Mouse (Mus musculus) frontal cortex, postnatal 14 days (tissue): ENCODE results near the gene Rab17.

Experiments used
- DNase-seq, 2 experiments: peaks; one replicate each; pipeline ENCODE4 v3.0.0; 2022; ENCODE audit warnings: low spot score in 2 of 2

Gene Rab17

DNA sequence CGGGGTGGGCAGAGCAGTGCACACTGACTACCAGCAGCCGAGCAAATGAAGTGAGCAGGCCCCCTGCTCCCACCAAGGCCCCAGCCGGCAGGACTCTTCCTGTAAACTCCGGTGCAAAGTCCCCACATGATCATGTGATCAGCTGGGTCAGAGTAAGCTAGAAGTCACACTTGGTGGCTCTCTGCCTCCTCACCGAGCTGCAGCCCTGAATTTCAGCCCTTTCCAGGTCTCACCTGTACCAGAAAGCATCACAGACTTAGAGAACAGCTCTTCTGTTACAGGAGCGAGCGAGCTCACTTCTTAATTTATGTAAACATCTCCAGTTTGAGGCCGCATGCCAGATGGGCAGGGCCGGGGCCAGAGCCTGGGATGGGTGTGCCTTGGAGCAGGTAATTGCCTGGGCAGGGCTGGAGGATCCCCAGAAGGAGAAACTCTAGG is at the start of gene Rab17:
Gene Rab17 (minus strand): TSS at position 315 of the 438 bp plus-strand sequence.
- no peak for DNase-seq

DNA sequence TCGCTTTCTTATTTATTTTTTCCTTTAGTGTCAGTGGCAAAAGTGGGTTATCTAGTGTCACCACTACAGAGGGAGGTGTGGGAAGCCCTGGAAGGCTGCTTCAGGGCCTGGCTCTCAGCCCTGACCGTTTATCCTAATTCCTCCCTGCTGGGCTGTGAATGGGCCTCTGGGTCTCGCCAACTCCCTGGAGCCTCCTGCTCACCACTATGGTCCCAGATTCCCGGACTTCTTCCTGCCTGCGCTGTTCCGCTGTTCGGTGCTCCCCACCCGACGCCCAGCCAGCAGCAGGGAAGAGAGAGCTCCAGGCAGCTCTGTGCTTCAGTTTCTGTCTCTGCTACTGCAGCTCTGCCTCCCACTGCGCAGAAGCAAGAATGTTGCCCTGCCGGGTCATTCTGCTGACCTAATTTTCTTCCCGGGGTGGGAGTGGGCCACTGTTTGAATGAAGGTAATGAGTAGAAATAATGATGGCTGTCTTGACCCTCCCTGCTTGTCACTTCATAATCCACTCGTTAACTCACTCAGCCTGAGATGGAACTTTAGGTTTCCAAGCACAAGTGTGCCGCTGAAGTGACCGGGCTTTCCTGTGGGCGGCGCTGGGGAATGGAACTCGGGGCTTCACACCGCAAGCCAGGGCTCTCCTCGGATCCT is 47.8 kb upstream of the Rab17 start:
- peak in 1 of 2 experiments; percentile 8 for DNase-seq

DNA sequence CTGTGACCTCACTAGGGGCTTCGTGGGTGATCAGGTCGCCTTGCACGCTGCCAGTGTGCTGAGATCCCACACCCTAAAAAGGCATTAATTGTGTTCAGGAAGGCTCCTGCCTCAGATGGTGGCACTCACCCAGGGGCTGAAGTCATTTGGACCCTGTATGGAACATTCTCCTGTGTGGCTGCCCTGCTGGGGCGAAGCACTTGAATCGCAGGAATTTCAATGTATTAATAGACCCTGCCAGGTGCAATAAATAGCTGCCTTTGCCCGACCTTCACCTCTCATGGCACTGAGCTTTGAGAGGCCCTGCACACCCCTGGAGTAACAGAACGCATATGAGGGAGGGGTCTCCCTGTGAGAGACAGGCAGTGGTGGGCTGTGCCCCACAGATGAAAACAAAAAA is 46.1 kb upstream of the Rab17 start:
- DNase-seq, result peak in 1 of 2 experiments; percentile 3

DNA sequence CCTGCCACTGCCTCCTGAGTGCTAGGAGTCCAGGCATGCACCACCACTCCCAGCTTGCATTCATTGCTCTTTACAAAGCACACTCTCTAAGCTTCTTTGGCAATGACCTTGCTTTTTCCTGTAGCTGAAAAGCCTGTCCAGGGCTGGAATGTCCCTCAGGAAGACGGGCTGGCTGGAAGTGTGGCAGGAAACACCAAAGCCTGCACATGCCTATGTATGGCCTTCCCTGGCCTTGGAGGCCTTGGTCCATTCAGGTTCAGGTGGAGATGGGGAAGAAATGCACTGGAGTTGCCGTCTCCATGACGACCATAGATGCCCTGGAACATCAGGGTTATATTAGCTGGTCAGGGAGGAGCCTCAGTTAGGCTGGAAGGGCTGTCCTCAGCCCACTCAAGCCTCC is 44.3 kb upstream of the Rab17 start:
- peak in 1 of 2 experiments; percentile 1 for DNase-seq

DNA sequence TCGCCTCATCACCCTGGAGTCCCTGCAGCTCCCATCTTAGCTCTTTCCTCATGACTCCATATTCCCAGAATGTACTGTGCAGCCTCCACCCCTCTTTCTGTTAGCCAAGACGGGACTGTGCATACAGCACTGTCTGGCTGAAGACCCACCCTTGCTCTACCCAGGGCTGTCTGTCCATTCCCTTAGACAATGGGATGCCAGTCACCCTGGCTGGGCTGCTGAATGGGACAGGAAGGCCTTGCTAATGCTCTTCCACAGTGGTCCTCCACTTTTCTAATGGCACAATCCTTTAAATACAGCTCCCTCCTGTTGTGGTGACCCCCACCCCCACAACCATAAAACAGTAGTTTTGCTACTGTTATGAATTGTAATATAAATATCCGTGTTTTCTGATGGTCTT is 41.9 kb upstream of the Rab17 start:
- DNase-seq, result peak in 1 of 2 experiments; percentile 3

DNA sequence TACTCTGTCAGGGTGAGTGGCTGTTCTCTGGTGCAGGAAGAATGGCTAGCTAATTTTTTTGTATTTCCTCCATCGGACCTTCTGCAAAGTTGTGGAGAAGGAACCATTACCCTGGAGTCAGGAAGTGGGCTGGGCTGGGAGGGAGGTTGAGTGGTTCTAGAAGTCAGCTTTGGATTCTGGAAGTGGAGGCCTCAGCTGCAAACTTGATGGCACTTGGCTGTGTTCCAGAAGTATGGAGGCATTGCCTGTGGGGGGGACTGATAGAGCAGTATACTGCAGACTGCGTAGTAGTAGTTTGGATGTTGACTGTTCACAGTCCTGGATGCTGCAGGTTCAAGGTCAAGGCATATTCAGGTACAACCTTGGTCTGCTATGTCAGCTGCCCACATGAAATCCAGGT is 41.3 kb upstream of the Rab17 start:
- peak in 1 of 2 experiments; percentile 2 for DNase-seq

DNA sequence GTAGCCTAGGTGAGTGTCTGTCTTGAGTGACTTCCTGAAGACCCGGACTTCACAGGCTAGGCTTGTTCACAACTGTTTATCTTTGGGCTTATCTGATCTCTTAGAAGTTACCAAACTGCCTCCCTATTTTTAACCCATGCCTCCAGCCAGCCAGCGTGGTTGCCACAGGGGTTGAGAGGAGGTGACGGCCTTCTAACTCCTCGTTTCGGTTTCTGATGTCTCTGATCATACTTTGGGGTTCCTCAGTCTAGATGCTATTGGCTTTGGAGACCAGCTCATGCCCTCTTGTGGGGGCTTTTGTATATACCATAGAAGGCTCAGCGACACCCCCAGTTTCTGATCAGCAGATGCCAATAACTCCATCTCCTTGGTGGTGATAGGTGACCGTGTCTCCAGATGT is 40.8 kb upstream of the Rab17 start:
- no peak for DNase-seq

DNA sequence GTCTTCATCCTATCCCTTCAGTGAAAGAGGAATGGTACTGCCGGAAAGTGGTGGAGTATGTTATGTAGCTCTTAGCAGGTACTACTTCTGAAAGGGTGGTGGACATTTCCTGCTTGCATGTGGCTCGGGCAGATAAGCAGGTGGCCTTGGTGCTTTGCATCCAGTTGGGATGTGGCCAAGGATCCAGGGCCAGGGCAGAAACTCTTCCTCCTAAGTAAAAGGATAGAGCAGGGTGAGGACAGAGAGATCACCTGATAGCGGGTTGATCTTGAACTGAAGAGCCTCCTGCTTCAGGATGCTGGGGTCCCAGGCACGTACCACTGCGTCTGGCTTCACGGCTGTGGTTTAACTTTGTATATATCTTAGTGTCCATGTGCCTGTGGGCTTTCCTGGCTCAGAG is 39.8 kb upstream of the Rab17 start:
- DNase-seq, result peak in 1 of 2 experiments; percentile 2

DNA sequence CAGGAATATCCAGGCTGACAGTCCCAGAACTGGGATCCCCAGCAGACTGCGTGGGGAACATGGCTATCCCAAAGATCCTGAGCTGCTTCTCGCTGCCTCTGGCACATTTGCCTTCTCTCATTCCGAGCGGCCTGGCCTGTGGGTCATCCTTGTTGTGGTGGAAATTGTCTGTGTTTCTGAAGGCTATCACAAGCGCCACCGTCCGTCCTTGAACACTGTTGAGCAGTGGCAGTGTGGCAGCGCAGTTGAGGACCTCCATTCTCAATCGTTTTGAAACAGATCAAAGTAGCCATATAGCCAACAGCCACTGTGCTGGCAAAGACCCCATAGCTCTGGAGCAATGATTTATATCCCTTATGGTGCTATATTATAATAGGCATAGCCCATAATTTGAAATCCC is 39.3 kb upstream of the Rab17 start:
- no peak for DNase-seq

DNA sequence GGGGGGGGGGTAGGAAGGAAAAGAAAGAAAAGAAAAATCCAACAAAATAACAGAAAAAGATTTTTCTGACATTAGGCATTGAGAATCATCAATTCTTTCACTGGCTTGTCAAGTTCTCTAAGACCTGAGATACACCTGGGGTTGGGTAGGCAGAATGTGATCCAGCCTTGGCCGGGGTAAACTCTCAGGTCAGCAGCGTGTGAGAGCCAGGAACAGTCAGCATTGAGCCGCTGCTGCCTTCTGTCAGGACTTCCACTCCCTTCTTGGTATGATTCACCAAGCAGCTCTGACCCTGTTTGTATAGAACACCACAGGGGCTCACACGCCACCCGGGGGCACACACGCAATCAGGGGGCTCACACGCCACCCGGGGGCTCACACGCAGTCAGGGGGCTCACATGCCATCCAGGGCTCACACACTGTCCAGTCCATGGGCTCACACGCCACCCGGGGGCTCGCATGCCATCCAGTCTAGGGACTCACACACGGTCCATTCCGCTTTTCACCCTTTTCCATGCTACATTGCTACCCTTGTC is 38.8 kb upstream of the Rab17 start:
- peak in 1 of 2 experiments; percentile 3 for DNase-seq

DNA sequence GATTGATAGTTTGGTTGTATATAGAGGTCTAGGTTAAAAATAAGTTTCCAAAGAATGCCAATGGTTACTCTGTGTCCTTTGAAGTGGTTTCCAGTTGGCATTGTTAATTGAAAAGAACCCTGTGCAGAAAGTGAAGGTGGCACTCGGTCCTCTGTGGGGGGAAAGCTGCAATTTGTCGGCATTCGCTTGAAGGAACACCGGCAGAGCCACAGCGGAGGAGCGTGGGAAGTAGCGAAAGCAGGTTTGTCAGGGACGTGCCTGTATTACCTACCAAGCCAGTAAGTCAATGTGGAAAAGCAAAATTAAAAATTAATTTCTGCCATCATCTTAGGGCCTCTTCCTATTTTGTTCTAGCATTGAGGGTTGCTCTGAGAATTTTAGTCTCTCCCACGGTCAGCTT is 37.2 kb upstream of the Rab17 start:
- DNase-seq, result peak in 1 of 2 experiments; percentile 1

DNA sequence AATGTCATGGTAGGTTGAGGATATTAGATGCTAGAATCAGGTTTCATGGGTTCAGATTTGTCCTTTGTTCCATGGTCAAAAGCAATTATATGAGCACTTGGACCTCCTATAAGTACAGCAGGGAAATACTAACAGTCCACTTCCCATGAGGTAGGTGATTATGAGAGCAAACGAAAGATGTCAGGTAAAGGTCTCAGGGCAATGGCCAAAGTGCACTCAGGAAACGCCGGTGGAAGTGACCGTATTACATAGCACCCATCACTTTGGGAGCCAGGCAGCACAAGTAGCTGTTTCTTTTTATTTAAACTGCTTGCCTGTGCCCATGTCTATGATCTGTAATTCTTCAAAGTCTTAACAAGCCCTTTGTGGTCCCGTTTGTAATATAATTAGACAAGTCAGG is 36.6 kb upstream of the Rab17 start:
- no peak for DNase-seq

DNA sequence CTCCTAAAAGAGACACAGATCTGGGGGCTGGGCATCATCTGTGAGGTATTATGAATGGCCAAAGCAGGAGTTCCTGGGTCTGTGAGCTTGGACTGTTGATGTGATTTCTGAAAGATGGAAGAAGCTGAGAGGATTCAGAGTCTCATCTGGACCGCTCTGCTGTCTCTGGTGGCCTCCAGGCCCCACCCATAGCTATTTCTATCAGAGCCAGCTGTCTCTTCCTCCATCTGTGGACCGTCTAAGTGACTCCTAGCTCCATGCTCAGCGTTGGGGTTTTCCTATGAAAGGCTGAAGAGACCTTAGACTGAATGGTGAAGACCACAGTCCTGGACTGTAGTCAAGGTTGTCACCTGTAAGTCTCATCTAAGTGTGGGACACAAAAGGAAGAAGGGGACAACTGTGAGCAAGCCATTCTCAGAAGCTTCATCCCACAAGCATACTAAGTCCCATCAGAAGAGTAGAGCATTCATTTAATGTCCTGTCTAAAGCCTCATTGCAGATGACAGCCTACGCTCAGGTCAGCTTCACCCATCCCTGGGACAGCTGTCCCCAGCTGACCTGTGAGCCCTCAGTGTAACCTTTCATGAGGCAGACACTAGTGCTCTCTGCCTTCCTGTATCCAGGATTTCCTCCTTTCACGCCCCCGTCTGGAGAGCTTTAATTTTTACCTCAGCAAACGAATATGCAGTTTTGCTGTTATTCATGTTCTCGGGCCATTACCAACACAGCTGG is 34.2 kb upstream of the Rab17 start:
- DNase-seq, result no peak

DNA sequence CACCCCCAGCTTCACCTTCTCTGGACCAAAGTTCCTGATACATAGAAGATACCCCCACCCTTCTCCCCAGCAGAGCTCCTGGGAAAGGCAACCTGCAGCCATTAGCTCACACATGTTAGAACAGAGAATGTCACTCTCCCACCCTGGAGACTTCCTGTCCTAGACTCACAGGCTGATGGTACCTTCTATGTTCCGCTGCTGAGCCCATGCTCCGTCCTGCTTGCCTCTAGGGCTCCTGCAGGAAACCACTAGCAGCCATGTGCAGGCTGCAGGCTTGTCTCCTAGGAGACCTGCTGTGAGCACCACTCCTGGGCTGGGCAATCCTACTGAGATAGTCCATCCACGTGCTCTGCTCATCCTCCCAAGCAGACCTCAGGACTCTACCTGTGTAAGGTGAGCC is 33.2 kb upstream of the Rab17 start:
- no peak for DNase-seq

DNA sequence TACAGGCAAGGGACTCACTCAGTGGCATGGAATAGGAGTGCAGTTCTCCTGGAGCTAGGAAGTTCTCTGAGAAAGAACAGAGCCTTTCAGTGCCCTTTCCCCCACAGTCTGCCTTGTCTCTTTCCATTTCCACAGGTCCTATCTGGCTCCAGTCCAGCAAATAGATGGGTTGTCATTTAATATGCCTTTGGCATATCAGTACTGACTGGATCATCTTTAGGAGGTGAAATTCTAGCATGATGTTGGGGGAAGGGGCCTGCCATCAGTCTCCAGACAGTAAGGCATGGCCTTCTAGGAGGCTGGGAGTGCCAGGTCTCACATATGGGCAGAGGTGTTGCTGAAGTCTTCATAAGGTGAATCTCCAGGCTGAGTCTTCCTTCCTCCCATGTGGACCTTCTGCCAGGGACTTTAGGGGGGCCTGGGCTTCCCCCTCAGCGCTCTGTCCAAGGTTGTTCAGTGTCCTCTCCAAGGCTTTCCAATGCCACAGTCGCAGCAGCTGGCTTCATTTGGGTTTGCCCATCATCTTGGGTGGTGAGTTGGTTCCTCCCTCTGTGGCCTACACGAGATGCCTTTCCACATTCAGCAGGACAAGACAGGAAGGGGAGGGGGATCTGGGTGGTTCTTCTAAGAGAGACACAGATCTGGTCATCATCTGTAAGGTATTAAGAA is 32.5 kb upstream of the Rab17 start:
- DNase-seq, result no peak

DNA sequence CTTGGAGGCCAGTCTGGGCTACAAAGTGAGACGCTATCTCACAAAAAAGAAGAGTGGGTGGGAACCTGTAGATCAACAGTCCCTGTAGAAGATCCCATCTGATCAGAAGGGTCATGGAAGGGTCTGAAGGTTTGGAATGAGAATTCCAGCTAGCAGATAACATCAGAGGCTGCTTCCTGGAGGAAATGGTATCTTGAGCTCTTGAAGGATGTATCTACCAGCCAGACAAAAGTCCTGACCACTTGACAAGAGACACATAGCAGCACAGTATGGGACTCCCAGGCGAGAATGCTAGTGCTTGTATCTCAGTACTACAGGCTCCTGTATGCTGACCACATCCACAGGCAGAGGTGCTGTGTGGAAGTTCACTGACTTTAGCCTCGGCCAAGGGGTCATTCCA is 31.6 kb upstream of the Rab17 start:
- peak in 1 of 2 experiments; percentile 3 for DNase-seq

DNA sequence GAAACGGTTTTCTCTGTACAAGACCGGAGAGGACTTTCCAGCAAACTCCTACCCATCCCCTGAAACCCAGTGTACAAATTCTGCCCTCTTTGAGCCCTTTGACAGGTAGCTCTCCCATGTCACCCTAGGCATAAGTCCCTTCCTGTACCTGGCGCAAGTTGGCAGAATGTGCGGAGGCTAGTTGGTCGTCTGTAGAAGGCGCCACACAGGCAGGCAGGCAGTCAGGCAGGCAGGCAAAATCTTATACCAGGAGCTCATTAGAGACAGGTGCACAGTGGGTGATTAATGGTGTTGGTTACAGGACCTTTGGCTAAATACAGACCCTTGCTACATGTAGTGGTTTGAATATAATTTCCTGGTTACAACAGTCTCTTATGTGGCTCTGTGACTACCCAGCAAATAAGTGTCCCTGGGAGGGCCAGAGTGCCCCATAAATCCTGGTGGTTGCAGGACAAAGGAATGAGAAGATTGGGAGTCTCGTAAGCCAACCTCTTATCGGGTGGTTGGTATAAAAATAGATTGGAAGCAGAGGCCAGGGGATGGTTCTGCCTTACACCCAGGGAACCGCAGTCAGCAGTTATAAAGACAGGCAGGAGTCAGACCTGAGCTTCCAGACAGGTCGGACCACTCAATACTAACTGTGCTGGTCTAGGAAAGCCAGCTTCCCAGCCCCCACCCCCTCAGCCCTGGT is 30.6 kb upstream of the Rab17 start:
- peak in 1 of 2 experiments; percentile 2 for DNase-seq

DNA sequence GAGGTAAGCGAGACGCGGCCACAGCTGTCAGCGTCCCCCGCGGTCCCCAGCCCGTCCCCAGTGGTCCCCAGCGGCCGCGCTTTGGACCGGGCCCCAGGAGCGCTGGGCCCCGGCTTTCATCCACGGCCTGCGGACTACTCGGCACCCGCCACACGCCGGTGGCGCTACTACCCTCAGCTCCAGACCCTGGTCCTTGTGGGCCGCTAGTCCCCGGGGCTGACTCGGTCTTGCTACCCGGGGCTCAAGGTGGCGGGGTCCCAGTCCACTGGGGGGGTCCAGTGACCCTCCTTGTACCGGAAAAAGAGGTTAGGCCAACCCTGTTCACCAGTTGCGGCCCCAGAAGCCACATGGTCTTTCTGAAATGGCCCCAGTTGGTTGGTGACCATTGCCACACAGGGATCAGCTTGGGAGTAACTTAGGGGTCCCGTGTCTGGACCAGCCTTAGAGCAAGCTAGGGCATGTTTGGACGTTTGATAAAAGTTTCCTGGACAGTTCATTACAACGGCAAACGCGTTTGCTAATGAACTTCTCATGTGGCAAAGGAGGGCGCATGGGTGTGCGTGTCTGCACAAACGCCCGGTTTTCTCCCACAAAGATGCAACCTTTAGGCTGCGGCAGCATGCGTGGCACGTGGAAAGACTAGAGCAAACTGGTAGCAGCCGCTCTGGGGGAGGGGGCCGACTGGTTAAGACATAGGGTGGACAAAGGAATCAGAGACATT is 29.6 kb upstream of the Rab17 start:
- DNase-seq, result peak in 1 of 2 experiments; percentile 17

DNA sequence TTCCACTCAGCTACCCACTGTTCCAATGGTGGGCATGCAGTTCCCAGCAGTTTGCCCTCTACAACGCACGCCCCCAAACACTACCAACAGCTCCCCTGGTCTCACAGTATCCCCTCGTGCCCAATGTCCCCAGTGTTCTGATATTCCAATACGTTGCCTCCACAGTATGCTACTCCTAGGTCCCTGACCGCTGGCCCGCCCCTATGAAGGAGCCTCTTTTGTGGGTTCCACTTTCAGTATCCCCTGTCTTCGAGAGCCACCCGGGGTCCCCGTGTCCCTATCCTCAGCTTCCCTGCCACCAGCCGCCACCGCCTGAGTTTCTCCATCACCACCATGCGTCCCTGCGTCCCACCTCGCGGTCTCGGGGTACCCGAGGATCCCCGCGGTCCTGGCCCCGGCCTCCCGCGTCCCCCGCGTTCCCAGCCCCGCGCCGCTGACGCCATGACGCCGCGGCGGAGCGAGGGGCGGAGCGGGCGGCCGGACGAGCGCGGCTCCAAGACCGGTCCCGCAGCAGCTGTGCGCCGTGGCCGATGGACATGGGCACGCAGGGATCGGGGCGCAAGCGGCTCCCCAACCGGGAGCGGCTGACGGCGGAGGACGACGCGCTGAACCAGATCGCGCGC is 28.9 kb upstream of the Rab17 start, which contains the start of gene Lrrfip1:
Gene Lrrfip1 (plus strand): TSS at position 470 of the 623 bp plus-strand sequence.
- DNase-seq, result peak; percentile 40 to 52

DNA sequence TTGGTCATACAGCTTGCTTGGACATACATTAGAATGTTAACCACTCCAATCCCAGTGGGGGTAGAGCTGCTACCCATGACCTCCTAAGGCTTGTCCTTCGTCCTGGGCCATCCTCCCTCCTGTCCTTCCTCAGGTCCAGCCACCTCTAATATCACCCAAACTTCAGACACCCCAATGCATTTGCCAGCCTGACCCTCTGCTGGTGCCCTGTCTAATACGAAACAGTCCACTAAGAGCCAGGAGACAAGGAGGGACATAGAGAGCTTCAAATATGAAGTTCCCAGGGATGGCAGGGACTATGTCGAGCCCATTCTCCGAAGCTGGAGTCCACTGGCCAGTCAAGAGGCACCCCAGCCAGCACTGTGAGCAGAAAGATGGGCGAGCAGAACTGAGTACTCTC is 28.2 kb upstream of the Rab17 start:
- no peak for DNase-seq

DNA sequence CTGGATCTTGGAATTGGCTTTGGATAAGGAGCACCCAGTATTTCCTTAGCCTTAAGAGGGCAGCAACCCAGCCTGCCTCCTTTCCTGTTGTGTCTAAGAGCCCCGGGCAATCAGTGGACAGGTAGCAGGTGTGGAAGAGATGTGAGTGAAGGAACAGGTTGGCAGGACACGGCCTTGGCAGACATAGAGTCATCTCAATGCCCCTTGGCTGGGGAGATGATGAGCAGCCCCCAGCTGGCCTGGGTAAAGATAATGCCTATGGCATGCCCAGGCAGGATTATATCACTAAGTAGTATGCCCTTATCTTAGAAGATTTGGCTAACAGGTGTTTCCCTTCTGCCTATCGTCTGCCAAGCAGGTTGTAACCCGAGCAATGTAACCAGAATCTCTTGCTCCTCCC is 27.7 kb upstream of the Rab17 start:
- peak in 1 of 2 experiments; percentile 2 for DNase-seq
